Mouse (Mus musculus) G1E-ER4 (cell line): ENCODE data around the gene Mapk10. TPM values are rescaled to one million over a fixed set of nuclear protein-coding genes. Genes with fewer than 3 reads are reported as not detected.

Experiments used
- GATA1 ChIP-seq: IDR thresholded peaks from one replicate; pipeline ENCODE4 v1.8.0; 2012; ENCODE audit warnings: low read length, inconsistent platforms
- polyA plus RNA-seq: library from polyadenylated mRNA; stranded (reverse); fragments of >175 nt; gene quantifications from 2 replicates; pipeline ENCODE4 v1.2.3, GENCODE M21; 2012

Mapk10 gene
- polyA plus RNA-seq, result not detected in 2 replicates

- TF ChIP-seq GATA1, result no peak
These were observed at the start of gene Mapk10 for GRCm38 (mm10) chr5:103211101-103211848. Gene Mapk10 (minus strand): TSS chr5:103211334.

GRCm38 (mm10) chr5:103256144-103256543, 45.0 kb upstream of the Mapk10 start:
- no peak for TF ChIP-seq GATA1

- no peak for TF ChIP-seq GATA1
These were observed 31.3 kb upstream of the Mapk10 start for GRCm38 (mm10) chr5:103242430-103242829.

- no peak for TF ChIP-seq GATA1
These were observed 20.7 kb upstream of the Mapk10 start for GRCm38 (mm10) chr5:103231822-103232221.

- TF ChIP-seq GATA1, result no peak
These were observed 19.2 kb upstream of the Mapk10 start for GRCm38 (mm10) chr5:103230334-103230733.

GRCm38 (mm10) chr5:103229321-103229720, 18.2 kb upstream of the Mapk10 start:
- no peak for TF ChIP-seq GATA1

GRCm38 (mm10) chr5:103221997-103222396, 10.9 kb upstream of the Mapk10 start:
- TF ChIP-seq GATA1, result no peak

- TF ChIP-seq GATA1, result no peak
These were observed 490 bp downstream of the Mapk10 start for GRCm38 (mm10) chr5:103210644-103211043.

- TF ChIP-seq GATA1, result no peak
These were observed 1.1 kb downstream of the Mapk10 start for GRCm38 (mm10) chr5:103210018-103210417.

- TF ChIP-seq GATA1, result no peak
These were observed 1.6 kb downstream of the Mapk10 start for GRCm38 (mm10) chr5:103209486-103209885.

- TF ChIP-seq GATA1, result no peak
These were observed 2.3 kb downstream of the Mapk10 start for GRCm38 (mm10) chr5:103208869-103209268.

- TF ChIP-seq GATA1, result no peak
These were observed 3.1 kb downstream of the Mapk10 start for GRCm38 (mm10) chr5:103208021-103208511.

GRCm38 (mm10) chr5:103197796-103198325, 13.3 kb downstream of the Mapk10 start:
- TF ChIP-seq GATA1, result no peak

GRCm38 (mm10) chr5:103194549-103194948, 16.6 kb downstream of the Mapk10 start:
- TF ChIP-seq GATA1, result no peak

GRCm38 (mm10) chr5:103193700-103194099, 17.4 kb downstream of the Mapk10 start:
- no peak for TF ChIP-seq GATA1

- TF ChIP-seq GATA1, result no peak
These were observed 19.6 kb downstream of the Mapk10 start for GRCm38 (mm10) chr5:103191577-103191976.

GRCm38 (mm10) chr5:103184256-103184655, 26.9 kb downstream of the Mapk10 start:
- no peak for TF ChIP-seq GATA1
